Mouse (Mus musculus) ES-Bruce4 (cell line): Measurements from ENCODE around the gene Spata31d1c.

Experiments
- CTCF ChIP-seq: IDR thresholded peaks from one replicate; pipeline ENCODE4 v1.8.1; 2011; ENCODE audit warnings: low read depth, low read length
- POLR2A ChIP-seq: IDR thresholded peaks from one replicate; pipeline ENCODE4 v1.8.1; 2011; ENCODE audit warnings: low read length; ENCODE audit not compliant: insufficient read depth

GRCm38 (mm10) chr13:65011052-65011738, 21.7 kb upstream of the Spata31d1c start:
- TF ChIP-seq CTCF, result no peak
- no peak for TF ChIP-seq POLR2A
